Mouse (Mus musculus) cerebellum, adult 11 months (tissue): ENCODE results near the gene Arl1.
"Not testable (repeated sequence)": the region's sequence is repeated elsewhere in the genome, so short reads cannot be mapped to it uniquely, and the experiment has no call there.

ENCODE experiments used
- DNase-seq: peaks from one replicate; pipeline ENCODE4 v3.0.0; 2022

Gene Arl1

DNA sequence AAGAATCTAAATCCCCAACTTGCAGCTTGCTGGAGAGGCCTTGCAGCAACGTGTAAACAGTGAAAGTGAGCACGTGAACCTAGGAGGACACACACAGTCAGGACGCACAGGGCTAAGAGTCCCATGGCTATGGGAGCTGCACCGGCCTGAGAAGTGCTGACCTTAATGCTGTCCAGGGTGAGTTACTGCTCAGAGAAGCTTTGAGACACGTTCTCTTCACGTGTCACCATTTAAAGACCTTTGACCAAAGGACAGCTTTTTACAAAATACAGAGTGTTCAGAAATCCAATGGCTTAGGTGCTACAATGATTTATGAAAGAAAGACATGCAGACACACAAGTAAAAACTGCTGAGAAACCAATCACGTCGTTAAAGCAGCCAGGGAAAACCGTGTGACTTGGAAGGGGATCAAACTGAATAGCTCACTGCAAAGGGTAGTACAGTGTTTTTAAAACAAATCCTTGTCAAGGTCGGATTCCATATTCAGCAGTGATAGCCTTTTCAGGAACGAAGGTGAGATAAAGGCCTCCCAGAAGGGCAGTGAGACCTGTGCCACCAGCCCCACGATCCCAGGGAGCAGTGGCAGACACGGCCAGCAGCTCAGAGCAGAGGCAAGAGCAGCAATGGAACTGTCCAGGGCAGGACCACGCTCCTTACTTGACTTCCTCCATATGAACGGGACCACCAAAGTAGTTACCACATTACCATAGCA, 34.9 kb downstream of the Arl1 start:
- no peak for DNase-seq

DNA sequence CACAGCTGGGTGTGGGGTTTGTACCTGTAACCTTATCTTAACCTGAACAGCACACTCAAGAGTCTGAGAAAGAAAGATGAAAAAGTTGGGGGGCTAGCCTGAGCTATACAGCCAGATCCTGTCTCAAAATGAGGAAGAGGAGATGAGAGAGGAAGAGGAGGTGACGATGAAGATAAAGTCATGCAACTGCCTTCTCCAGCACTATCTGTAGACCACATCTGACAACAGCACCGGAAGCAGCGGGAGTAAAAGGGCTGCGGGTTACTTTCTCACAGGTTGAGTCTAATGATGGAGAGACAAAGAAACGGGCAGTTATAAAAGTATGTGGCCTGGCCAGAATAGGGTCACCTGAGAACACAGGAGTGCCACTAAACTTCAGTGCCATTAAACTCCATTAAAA, 38.3 kb downstream of the Arl1 start:
- no peak for DNase-seq

DNA sequence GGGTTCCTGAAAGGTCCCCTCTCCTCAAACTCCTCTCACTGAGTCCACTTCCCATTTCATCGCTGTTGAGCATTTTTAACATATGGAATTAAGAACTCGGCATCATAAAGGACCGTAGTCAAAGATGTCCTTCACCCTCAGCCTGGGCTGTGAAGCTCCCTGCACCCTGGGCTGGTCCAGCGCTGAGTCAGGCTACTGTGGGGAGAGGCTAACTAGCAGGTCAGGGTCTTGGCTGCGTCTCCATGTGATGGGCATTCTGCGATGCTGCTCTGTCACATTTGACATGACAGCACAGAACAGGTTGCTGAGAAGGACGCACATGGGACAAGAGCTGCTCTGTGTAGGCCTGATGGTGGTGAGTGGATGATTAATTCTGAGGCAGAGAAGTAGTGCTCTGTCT, 39.0 kb downstream of the Arl1 start:
- DNase-seq = no peak

DNA sequence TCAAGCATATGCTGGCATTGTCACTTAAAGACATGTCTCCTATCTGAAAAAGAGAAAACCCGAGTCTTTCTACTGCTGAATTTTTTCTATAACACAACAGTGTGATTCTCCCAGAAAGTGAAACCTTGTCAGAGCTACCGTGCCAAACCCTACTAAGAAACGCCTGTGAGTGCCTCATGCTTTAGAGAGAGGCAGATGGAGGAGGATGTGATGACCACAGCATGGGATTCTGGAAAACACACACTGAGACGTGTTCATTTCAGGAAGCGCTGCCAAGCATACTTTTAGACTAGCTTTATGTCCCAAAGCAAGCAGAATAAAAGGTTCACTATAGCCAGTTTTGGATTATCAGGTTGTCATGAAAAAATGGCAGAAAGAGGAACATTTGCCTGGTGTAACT, 42.3 kb downstream of the Arl1 start:
- not testable (repeated sequence) for DNase-seq

DNA sequence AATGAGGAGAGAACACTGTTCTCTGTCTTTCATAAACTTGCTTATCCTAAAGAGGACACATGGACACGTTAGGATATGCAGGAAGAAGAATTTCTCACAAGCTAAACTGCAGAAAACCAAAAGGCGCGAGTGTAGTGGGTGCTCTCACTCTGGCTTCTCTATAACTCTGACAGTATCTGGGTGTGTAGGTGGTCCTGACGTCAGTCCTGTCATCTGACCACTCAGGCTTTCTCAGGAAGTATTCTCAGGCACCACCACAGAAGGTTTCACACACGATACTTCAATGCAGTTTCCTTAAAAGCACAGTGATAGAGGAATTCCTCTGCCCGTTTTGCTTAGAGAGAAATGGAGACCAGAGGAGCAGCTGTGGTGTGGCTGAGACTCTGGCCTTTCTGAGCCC, 45.5 kb downstream of the Arl1 start:
- DNase-seq = no peak

DNA sequence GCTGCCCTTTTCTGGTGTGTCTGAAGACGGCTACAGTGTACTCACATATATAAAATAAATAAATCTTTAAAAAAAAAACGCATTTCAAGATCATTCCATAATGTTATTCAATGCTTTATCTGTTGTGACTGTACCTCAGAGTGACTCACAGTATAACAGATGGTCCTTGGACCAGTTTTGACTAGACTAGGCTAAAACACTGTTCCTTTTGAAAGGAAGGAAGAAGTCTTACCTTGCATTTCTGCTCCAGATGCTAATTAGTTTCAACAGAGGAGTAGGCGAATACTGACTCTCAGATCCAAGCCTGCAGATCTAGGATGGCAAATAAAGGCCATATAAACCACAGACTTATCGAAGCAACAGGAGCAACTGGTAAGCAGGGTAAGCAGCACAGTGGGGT, 50.1 kb downstream of the Arl1 start:
- DNase-seq = no peak

DNA sequence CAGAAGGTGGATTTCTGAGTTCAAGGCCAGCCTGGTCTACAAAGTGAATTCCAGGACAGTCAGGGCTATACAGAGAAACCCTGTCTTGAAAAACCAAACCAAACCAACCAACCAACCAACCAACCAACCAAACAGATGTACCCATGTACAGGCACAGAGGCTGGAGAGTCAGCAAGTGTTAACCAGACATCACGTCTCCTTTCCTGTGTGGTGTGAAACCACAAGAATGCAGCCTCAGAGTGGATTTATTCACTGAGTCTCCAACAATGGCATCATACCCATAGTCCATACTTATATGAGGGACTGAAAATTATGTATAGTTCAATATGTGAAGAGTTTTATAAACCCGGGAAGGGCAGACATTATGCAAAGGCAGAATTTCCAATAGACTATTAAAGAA, 52.5 kb downstream of the Arl1 start:
- not testable (repeated sequence) for DNase-seq

DNA sequence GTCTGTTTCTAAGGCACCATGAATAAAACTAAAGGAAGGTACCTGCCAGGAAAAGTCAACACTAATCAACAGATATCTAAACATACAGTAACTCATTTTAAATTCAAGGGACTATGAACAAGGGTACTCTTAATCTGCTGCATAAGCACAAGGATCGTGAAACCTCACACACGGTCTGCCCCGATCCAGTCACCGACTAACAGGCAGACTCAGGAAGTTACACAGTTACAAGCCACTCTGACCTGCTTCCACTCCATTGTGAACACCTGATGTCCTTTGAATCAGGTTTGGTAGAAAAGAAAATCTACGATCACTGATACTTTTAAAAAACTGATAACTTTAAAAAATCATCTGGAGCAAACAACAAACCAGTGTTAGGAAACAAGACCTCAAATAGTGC, 53.3 kb downstream of the Arl1 start:
- no peak for DNase-seq

DNA sequence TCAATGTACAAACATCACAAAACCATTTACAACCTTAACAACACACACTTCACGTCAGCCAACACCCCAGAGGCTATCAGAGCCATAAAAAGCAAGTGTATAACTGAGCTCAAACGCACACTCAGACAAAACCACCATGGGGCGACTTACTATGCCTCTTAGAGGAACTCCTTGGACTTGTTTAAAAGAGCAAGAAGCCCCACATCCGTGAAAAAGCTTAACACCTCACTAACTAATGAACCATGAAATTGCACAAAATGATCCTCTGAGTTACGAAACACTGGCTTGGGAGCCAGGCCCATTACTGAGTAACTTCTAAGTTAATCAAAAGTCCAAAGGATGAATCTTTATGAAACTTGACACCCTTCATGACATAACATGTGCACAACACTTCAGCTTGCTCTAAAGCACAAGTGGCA, 53.9 kb downstream of the Arl1 start:
- DNase-seq = no peak

DNA sequence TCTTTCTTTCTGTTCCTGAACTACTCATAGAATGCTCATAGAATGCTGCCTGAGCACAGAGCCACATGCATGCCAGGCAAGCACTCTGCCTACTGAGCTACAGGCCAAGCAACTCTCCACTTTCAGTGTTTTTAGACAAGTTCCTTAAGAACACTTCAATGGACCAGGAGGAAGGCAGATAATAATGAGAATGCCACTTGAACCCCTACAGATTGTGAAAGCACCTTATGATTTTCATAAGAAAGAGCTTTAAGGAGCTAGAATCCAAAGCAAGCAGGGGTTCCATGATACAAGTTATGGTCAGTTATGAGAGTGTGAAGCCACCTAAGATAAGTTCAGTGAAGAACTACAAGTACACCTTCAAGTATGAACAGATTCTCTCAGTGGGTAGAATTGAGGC, 63.0 kb downstream of the Arl1 start:
- no peak for DNase-seq
